Mouse (Mus musculus) bone marrow, adult 2 months (tissue): Measurements from ENCODE around the gene Phf21b.

Experiments
- CTCF ChIP-seq: fragments of 200-500 bp; IDR thresholded peaks from 2 replicates; pipeline ENCODE4 v1.5.1; 2011; ENCODE audit warnings: low read length, control low read depth; ENCODE audit not compliant: control insufficient read depth, insufficient read depth
- POLR2A ChIP-seq: fragments of 200-500 bp; IDR thresholded peaks from 2 replicates; pipeline ENCODE4 v1.6.1; 2011; ENCODE audit warnings: low read depth, mild to moderate bottlenecking, control low read depth, low read length, borderline replicate concordance; ENCODE audit not compliant: control insufficient read depth

- TF ChIP-seq POLR2A (no peak), CTCF (no peak)
Observed at GRCm38 (mm10) chr15:84744308-84744707, 111.5 kb downstream of the Phf21b start.
